19 mouse cellular contexts compared by ENCODE assay signal in genomic region chr5:36590499-36590920, GRCm38 (mm10). TPM values are rescaled to one million over a fixed set of nuclear protein-coding genes. Genes with fewer than 3 reads are reported as not detected.
DNase-seq lines count a peak whose midpoint lies in the region; ATAC-seq and TF ChIP-seq lines count a peak whose summit lies in the region.
"Had no signal": no experiment of that assay in that cellular context is flagged by ENCODE, and none has a peak within 500 bp of the region (broad histone marks: within the 10 kb centered on the region; RNA-seq: fewer than 3 reads in every experiment).

No protein-coding gene starts in this region.

- H3K4me3 ChIP-seq in kidney, postnatal 0 days (replicated peaks; ENCODE audit: low read depth, low read length) = no peak overlapping the region
- H3K4me3 ChIP-seq in kidney, adult 2 months (ENCODE audit: insufficient read depth, low read depth, low read length) = no peak overlapping the region
- no peak overlapping the region for H3K4me3 ChIP-seq in midbrain, embryonic 11.5 days (ENCODE audit: low read depth, low read length)
- H3K4me3 ChIP-seq in midbrain, postnatal 0 days (ENCODE audit: low read depth, low read length) = no peak overlapping the region
- H3K4me3 ChIP-seq in stomach, embryonic 14.5 days (ENCODE audit: low read depth, low read length) = no peak overlapping the region
- no peak overlapping the region for H3K4me3 ChIP-seq in heart, embryonic 10.5 days
- no peak overlapping the region for H3K4me3 ChIP-seq in hindbrain, embryonic 10.5 days
- H3K4me3 ChIP-seq: erythroblast, embryonic 14.5 days; forebrain, embryonic 15.5 days; intestine, embryonic 15.5 days; limb, embryonic 15.5 days; lung, embryonic 15.5 days had no signal

- H3K9ac ChIP-seq in kidney, postnatal 0 days (ENCODE audit: low read depth, low read length) = no peak overlapping the region
- H3K9ac ChIP-seq in midbrain, embryonic 11.5 days (ENCODE audit: low read length) = no peak overlapping the region
- H3K9ac ChIP-seq in midbrain, postnatal 0 days (replicated peaks; ENCODE audit: low read length, poor library complexity, severe bottlenecking) = no peak overlapping the region
- no peak overlapping the region for H3K9ac ChIP-seq in stomach, embryonic 14.5 days (replicated peaks; ENCODE audit: low read depth, low read length)
- H3K9ac ChIP-seq: forebrain, embryonic 15.5 days; intestine, embryonic 15.5 days; limb, embryonic 15.5 days; lung, embryonic 15.5 days had no signal

- TF ChIP-seq POLR2A in kidney, adult 2 months (IDR thresholded peaks at IDR 0.05; ENCODE audit: low read depth, low read length) = no peak

- no peaks in the 10 kb centered on the region for H3K4me1 ChIP-seq in kidney, postnatal 0 days (replicated peaks; ENCODE audit: insufficient read depth, low read length)
- no peaks in the 10 kb centered on the region for H3K4me1 ChIP-seq in kidney, adult 2 months (ENCODE audit: control insufficient read depth, insufficient read depth, low read length)
- H3K4me1 ChIP-seq in midbrain, embryonic 11.5 days (ENCODE audit: control insufficient read depth, insufficient read depth, low read length) = no peaks in the 10 kb centered on the region
- no peaks in the 10 kb centered on the region for H3K4me1 ChIP-seq in midbrain, postnatal 0 days (ENCODE audit: insufficient read depth, low read length)
- no peaks in the 10 kb centered on the region for H3K4me1 ChIP-seq in stomach, embryonic 14.5 days (ENCODE audit: control insufficient read depth, insufficient read depth, low read length)
- H3K4me1 ChIP-seq in heart, embryonic 10.5 days = peaks cover 5% of the 10 kb centered on the region; the same call in 1 of the 2 replicates
- no peaks in the 10 kb centered on the region for H3K4me1 ChIP-seq in hindbrain, embryonic 10.5 days (replicated peaks)
- H3K4me1 ChIP-seq: forebrain, embryonic 15.5 days; intestine, embryonic 15.5 days; limb, embryonic 15.5 days; lung, embryonic 15.5 days had no signal

- no peaks in the 10 kb centered on the region for H3K27me3 ChIP-seq in kidney, postnatal 0 days (ENCODE audit: insufficient read depth, low read length)
- H3K27me3 ChIP-seq in kidney, adult 2 months (replicated peaks; ENCODE audit: control insufficient read depth, insufficient read depth, low read length) = no peaks in the 10 kb centered on the region
- no peaks in the 10 kb centered on the region for H3K27me3 ChIP-seq in midbrain, embryonic 11.5 days (ENCODE audit: control insufficient read depth, insufficient read depth, low read length)
- H3K27me3 ChIP-seq in midbrain, postnatal 0 days (ENCODE audit: insufficient read depth, low read length) = no peaks in the 10 kb centered on the region
- H3K27me3 ChIP-seq in stomach, embryonic 14.5 days (ENCODE audit: control insufficient read depth, insufficient read depth, low read length) = no peaks in the 10 kb centered on the region
- H3K27me3 ChIP-seq in heart, embryonic 10.5 days (ENCODE audit: insufficient read depth, poor library complexity, severe bottlenecking) = no peaks in the 10 kb centered on the region
- no peaks in the 10 kb centered on the region for H3K27me3 ChIP-seq in hindbrain, embryonic 10.5 days (ENCODE audit: insufficient read depth, poor library complexity, severe bottlenecking)
- H3K27me3 ChIP-seq: forebrain, embryonic 15.5 days; intestine, embryonic 15.5 days; lung, embryonic 15.5 days had no signal

- H3K27ac ChIP-seq in kidney, postnatal 0 days = no peak overlapping the region
- H3K27ac ChIP-seq in kidney, adult 2 months (ENCODE audit: insufficient read depth, low read depth, low read length) = no peak overlapping the region
- no peak overlapping the region for H3K27ac ChIP-seq in midbrain, embryonic 11.5 days (ENCODE audit: low read depth, low read length)
- H3K27ac ChIP-seq in midbrain, postnatal 0 days (ENCODE audit: low read depth, low read length) = no peak overlapping the region
- H3K27ac ChIP-seq in stomach, embryonic 14.5 days (ENCODE audit: low read length) = no peak overlapping the region
- H3K27ac ChIP-seq in heart, embryonic 10.5 days = no peak overlapping the region
- H3K27ac ChIP-seq in hindbrain, embryonic 10.5 days = no peak overlapping the region
- H3K27ac ChIP-seq: forebrain, embryonic 15.5 days; intestine, embryonic 15.5 days; limb, embryonic 15.5 days; lung, embryonic 15.5 days had no signal

- no peaks in the 10 kb centered on the region for H3K9me3 ChIP-seq in kidney, postnatal 0 days (replicated peaks; ENCODE audit: low read length)
- H3K9me3 ChIP-seq in midbrain, embryonic 11.5 days (ENCODE audit: control insufficient read depth, low read length) = no peaks in the 10 kb centered on the region
- no peaks in the 10 kb centered on the region for H3K9me3 ChIP-seq in midbrain, postnatal 0 days (ENCODE audit: low read length)
- no peaks in the 10 kb centered on the region for H3K9me3 ChIP-seq in stomach, embryonic 14.5 days (ENCODE audit: control insufficient read depth, low read depth, low read length)
- H3K9me3 ChIP-seq in heart, embryonic 10.5 days = no peaks in the 10 kb centered on the region
- H3K9me3 ChIP-seq in hindbrain, embryonic 10.5 days = no peaks in the 10 kb centered on the region
- H3K9me3 ChIP-seq: forebrain, embryonic 15.5 days; G1E; intestine, embryonic 15.5 days; limb, embryonic 15.5 days; lung, embryonic 15.5 days had no signal

- TF ChIP-seq CTCF in kidney, postnatal 0 days (IDR thresholded peaks at IDR 0.05; ENCODE audit: low read depth) = peak; percentile 17; the same call in 1 of the 2 replicates
- no peak for TF ChIP-seq CTCF in kidney, adult 2 months (conservative IDR thresholded peaks at IDR 0.05; ENCODE audit: insufficient read depth, insufficient read length, low read depth, low read length)
- no peak for TF ChIP-seq CTCF in midbrain, postnatal 0 days (IDR thresholded peaks at IDR 0.05)

- no peak overlapping the region for H3K4me2 ChIP-seq in kidney, postnatal 0 days (ENCODE audit: low read length)
- H3K4me2 ChIP-seq in midbrain, embryonic 11.5 days = no peak overlapping the region
- H3K4me2 ChIP-seq in midbrain, postnatal 0 days (ENCODE audit: low read depth, low read length, poor library complexity, severe bottlenecking) = no peak overlapping the region
- no peak overlapping the region for H3K4me2 ChIP-seq in stomach, embryonic 14.5 days (replicated peaks; ENCODE audit: low read depth, low read length)
- H3K4me2 ChIP-seq: forebrain, embryonic 15.5 days; intestine, embryonic 15.5 days; limb, embryonic 15.5 days; lung, embryonic 15.5 days had no signal

- peak; percentile 48; the same call in 1 of the 2 replicates for ATAC-seq in kidney, postnatal 0 days (replicated peaks; ENCODE audit: low FRiP score, low read depth)
- no peak for ATAC-seq in midbrain, embryonic 11.5 days (ENCODE audit: low FRiP score)
- no peak for ATAC-seq in midbrain, postnatal 0 days (ENCODE audit: low FRiP score)
- peak; percentile 72 for ATAC-seq in common myeloid progenitor, adult 5-6 weeks (replicated peaks; ENCODE audit: low read depth, poor library complexity, severe bottlenecking)
- ATAC-seq in stomach, embryonic 14.5 days (ENCODE audit: insufficient number of reproducible peaks, insufficient read depth, low FRiP score, low read depth) = peak; percentile 50; the same call in 1 of the 2 replicates
- ATAC-seq: forebrain, embryonic 15.5 days; intestine, embryonic 15.5 days had no signal

- DNase-seq in kidney, postnatal 0 days (ENCODE audit: low spot score) = no peak
- DNase-seq in kidney, adult 2 months = no peak
- DNase-seq in midbrain, embryonic 11.5 days (ENCODE audit: low spot score, missing footprints) = peak; percentile 35
- DNase-seq in midbrain, postnatal 0 days (ENCODE audit: low spot score) = no peak
- DNase-seq in heart, embryonic 10.5 days (ENCODE audit: low spot score) = no peak
- no peak for DNase-seq in hindbrain, embryonic 10.5 days (ENCODE audit: low spot score)
- DNase-seq: adrenal gland, postnatal 10 days; cerebellum, adult 2 months; gastrocnemius, postnatal 36 days; kidney, postnatal 14 days; thymus, postnatal 14 days had no signal

- WGBS in kidney, postnatal 0 days = 60% methylated on average over 5 of the region's 5 CpGs
- WGBS in kidney, adult 2 months = 56% methylated on average over 5 of the region's 5 CpGs
- WGBS in midbrain, embryonic 11.5 days = 73% methylated on average over 5 of the region's 5 CpGs
- WGBS in midbrain, postnatal 0 days = 72% methylated on average over 5 of the region's 5 CpGs
- 61% methylated on average over 5 of the region's 5 CpGs for WGBS in stomach, embryonic 14.5 days
- 56% methylated on average over 5 of the region's 5 CpGs for WGBS in heart, embryonic 10.5 days
- WGBS in hindbrain, embryonic 10.5 days = 75% methylated on average over 5 of the region's 5 CpGs

- H3K36me3 ChIP-seq in kidney, postnatal 0 days (ENCODE audit: insufficient read depth, low read length) = no peaks in the 10 kb centered on the region
- no peaks in the 10 kb centered on the region for H3K36me3 ChIP-seq in kidney, adult 2 months (ENCODE audit: control insufficient read depth, insufficient read depth, low read length)
- H3K36me3 ChIP-seq in midbrain, embryonic 11.5 days (ENCODE audit: control insufficient read depth, insufficient read depth, low read length) = no peaks in the 10 kb centered on the region
- H3K36me3 ChIP-seq in midbrain, postnatal 0 days (ENCODE audit: insufficient read depth, low read length) = no peaks in the 10 kb centered on the region
- H3K36me3 ChIP-seq in stomach, embryonic 14.5 days (ENCODE audit: control insufficient read depth, insufficient read depth, low read length) = no peaks in the 10 kb centered on the region
- H3K36me3 ChIP-seq in heart, embryonic 10.5 days = no peaks in the 10 kb centered on the region
- H3K36me3 ChIP-seq in hindbrain, embryonic 10.5 days = no peaks in the 10 kb centered on the region
- H3K36me3 ChIP-seq: forebrain, embryonic 15.5 days; G1E; intestine, embryonic 15.5 days; limb, embryonic 15.5 days; lung, embryonic 15.5 days had no signal

RNA-seq across cellular contexts. Expression of gene Tbc1d14, which starts 2.6 kb away (rescaled TPM):
- polyA plus RNA-seq in kidney, postnatal 0 days (2015; fragmentation: Nextera tagmentation; extraction: Ambion mirVana) = 39.7 and 41.6 TPM in 2 replicates
- polyA plus RNA-seq in kidney, adult 2 months (2012; rRNA removed) = 45.2 and 50.0 TPM in 2 replicates
- polyA plus RNA-seq in midbrain, embryonic 11.5 days (2014; fragmentation: Nextera tagmentation; extraction: Ambion mirVana) = 41.2 TPM in 2 replicates
- total RNA-seq in midbrain, postnatal 0 days (2014; rRNA removed) = 29.3 and 30.5 TPM in 2 replicates
- polyA plus RNA-seq in midbrain, postnatal 0 days (2015; fragmentation: Nextera tagmentation; extraction: Ambion mirVana) = 51.0 and 53.3 TPM in 2 replicates
- total RNA-seq in common myeloid progenitor, adult 5-6 weeks (2017) = 14.1 and 14.8 TPM in 2 replicates
- 41.8 and 42.0 TPM in 2 replicates for polyA plus RNA-seq in stomach, embryonic 14.5 days (2014; fragmentation: Nextera tagmentation; extraction: Ambion mirVana)
- polyA plus RNA-seq in heart, embryonic 10.5 days (2016; fragmentation: Nextera tagmentation; extraction: Ambion mirVana) = 22.5 and 26.8 TPM in 2 replicates
- polyA plus RNA-seq in hindbrain, embryonic 10.5 days (2016; fragmentation: Nextera tagmentation; extraction: Ambion mirVana) = 37.1 and 44.4 TPM in 2 replicates

Comparison
In these comparisons a context has a peak if more than half of its experiments do, and no peak if none do; other contexts are left out.
1. ATAC-seq: peak in kidney, postnatal 0 days (single experiment), common myeloid progenitor, adult 5-6 weeks (single experiment) and stomach, embryonic 14.5 days (single experiment); none in midbrain, embryonic 11.5 days (single experiment) and midbrain, postnatal 0 days (single experiment).